Mouse (Mus musculus) intestine, postnatal 0 days (tissue): ENCODE data around the gene Slc35f5. TPM values are rescaled to one million over a fixed set of nuclear protein-coding genes. Genes with fewer than 3 reads are reported as not detected.

Experiments used
- ATAC-seq: fragments of 200-750 bp; cut with Nextera tagmentation; 2 replicates; pipeline ENCODE4 v1.8.0; 2017; ENCODE audit warnings: mild to moderate bottlenecking, moderate TSS enrichment, moderate library complexity
- H3K27ac ChIP-seq: fragments of 300-500 bp; sonication (generic); 2 replicates; pipeline ENCODE4 v1.5.1; 2014; ENCODE audit warnings: mild to moderate bottlenecking, low read depth, low read length, moderate library complexity
- H3K27me3 ChIP-seq: fragments of 300-500 bp; sonication (generic); replicated peaks from 2 replicates; pipeline ENCODE4 v1.6.1; 2014; ENCODE audit warnings: low read length, mixed read lengths; ENCODE audit not compliant: control insufficient read depth, insufficient read depth
- H3K36me3 ChIP-seq: fragments of 300-500 bp; sonication (generic); 2 replicates; pipeline ENCODE4 v1.6.1; 2014; ENCODE audit warnings: mild to moderate bottlenecking, moderate library complexity; ENCODE audit not compliant: control insufficient read depth, insufficient read depth
- H3K4me1 ChIP-seq: fragments of 300-500 bp; sonication (generic); replicated peaks from 2 replicates; pipeline ENCODE4 v1.6.1; 2014; ENCODE audit warnings: antibody characterized with exemption, low read length, mixed read lengths; ENCODE audit not compliant: control insufficient read depth, insufficient read depth
- H3K4me2 ChIP-seq: fragments of 300-500 bp; sonication (generic); replicated peaks from 2 replicates; pipeline ENCODE4 v1.6.1; 2014; ENCODE audit warnings: low read depth, mild to moderate bottlenecking, moderate library complexity
- H3K4me3 ChIP-seq: fragments of 300-500 bp; sonication (generic); 2 replicates; pipeline ENCODE4 v1.5.1; 2014; ENCODE audit warnings: low read depth, low read length
- H3K9ac ChIP-seq: fragments of 300-500 bp; sonication (generic); 2 replicates; pipeline ENCODE4 v1.6.1; 2014; ENCODE audit warnings: mild to moderate bottlenecking, low read depth, low read length
- H3K9me3 ChIP-seq: fragments of 300-500 bp; sonication (generic); 2 replicates; pipeline ENCODE4 v1.6.1; 2016; ENCODE audit warnings: mixed run types; ENCODE audit not compliant: control insufficient read depth
- CTCF ChIP-seq: sonication (generic); IDR thresholded peaks from 2 replicates; pipeline ENCODE4 v1.5.1; 2016; ENCODE audit warnings: low read depth, mild to moderate bottlenecking, control low read depth, antibody characterized with exemption, moderate library complexity
- WGBS: fragments of 180-500 bp; shearing (Covaris S2); extraction: QIAGEN DNeasy Blood & Tissue Kit; methylation state at CpG from one replicate; pipeline ENCODE4 v1.1.7; 2014; 5-methylcytosine and 5-hydroxymethylcytosine counted together
- polyA plus RNA-seq: library from polyadenylated mRNA; unstranded; fragments of >200 nt; fragmentation: Nextera tagmentation; extraction: Ambion mirVana; gene quantifications from 2 replicates; pipeline ENCODE4 v1.2.1, GENCODE M21; 2015

Slc35f5 gene
- polyA plus RNA-seq, 1 experiment from 2014 or later = 37.4 TPM

DNA sequence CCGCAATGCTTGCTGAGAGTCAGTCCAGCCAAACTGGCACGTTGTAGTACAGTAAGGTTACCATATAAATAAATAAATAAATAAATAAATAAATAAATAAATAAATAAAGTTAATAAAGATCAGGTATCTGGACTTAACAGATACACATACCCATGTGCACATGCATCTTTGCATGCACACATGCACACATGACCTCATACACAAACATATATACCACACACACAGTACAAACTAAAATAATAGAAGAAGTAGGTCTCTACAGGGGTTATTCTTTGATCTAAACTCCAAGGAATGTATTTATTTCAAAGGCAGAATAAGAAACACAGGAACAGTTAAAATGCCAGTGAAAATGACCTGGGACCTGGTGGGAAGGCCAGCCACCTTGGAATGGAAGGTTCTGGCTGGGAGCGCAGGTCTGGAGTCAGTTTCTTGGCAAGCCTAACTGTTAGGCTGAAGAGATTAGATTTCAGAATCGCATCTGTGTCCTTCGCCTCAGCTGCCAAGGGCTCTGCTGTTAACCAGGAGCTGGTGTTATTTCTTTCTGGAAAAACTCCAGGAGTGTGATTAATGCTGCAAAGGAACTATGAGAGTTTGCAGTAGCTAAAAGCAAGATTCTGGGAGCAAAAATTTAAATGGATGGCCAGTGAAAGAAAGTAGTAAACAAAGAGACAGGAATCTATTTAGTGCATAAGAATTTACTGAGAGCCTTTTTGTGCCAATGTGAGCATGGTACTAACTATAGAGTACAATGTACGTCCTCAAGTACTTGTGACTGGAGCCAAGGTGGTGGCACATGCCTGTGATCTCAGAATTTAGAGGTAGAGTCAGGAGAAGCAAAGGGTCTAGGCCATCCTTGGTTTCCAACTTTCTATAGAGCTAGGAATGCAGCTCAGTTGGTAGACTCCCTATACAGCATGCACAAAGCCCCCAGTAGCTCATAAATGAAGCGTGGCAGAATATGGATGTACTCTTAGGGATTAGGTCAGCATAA is 18.1 kb upstream of the Slc35f5 start:
- Histone ChIP-seq H3K36me3 (no peaks in the 10 kb centered on the region), H3K4me2 (no peak overlapping the region), H3K4me1 (no peaks in the 10 kb centered on the region), H3K27ac (no peak overlapping the region), H3K27me3 (no peaks in the 10 kb centered on the region), H3K4me3 (no peak overlapping the region), H3K9me3 (no peaks in the 10 kb centered on the region), H3K9ac (no peak overlapping the region)
- no peak for ATAC-seq
- no peak for TF ChIP-seq CTCF
- 73% methylated on average over 7 of the region's 7 CpGs for WGBS

GRCm38 (mm10) chr1:125549872-125550271 is 10.5 kb upstream of the Slc35f5 start:
- ATAC-seq = peak; percentile 80
- H3K4me3 ChIP-seq = no peak overlapping the region
- WGBS = 10% methylated on average over 1 of the region's 1 CpGs
- no peaks in the 10 kb centered on the region for H3K27me3 ChIP-seq
- peak overlapping the region; percentile 43 for H3K4me2 ChIP-seq
- TF ChIP-seq CTCF = no peak
- no peaks in the 10 kb centered on the region for H3K36me3 ChIP-seq
- H3K4me1 ChIP-seq = no peaks in the 10 kb centered on the region; the same call in 1 of the 2 replicates
- no peaks in the 10 kb centered on the region for H3K9me3 ChIP-seq
- no peak overlapping the region for H3K9ac ChIP-seq
- peak overlapping the region; percentile 82 for H3K27ac ChIP-seq

GRCm38 (mm10) chr1:125550359-125550758 is 10.0 kb upstream of the Slc35f5 start:
- Histone ChIP-seq H3K27ac (peak overlapping the region; percentile 82), H3K27me3 (no peaks in the 10 kb centered on the region), H3K4me2 (peak overlapping the region; percentile 43), H3K9ac (no peak overlapping the region), H3K4me3 (no peak overlapping the region), H3K9me3 (no peaks in the 10 kb centered on the region), H3K36me3 (no peaks in the 10 kb centered on the region), H3K4me1 (no peaks in the 10 kb centered on the region; the same call in 1 of the 2 replicates)
- peak; percentile 89 for ATAC-seq
- TF ChIP-seq CTCF = no peak
- whole genome bisulfite sequencing = 16% methylated on average over 1 of the region's 1 CpGs

DNA sequence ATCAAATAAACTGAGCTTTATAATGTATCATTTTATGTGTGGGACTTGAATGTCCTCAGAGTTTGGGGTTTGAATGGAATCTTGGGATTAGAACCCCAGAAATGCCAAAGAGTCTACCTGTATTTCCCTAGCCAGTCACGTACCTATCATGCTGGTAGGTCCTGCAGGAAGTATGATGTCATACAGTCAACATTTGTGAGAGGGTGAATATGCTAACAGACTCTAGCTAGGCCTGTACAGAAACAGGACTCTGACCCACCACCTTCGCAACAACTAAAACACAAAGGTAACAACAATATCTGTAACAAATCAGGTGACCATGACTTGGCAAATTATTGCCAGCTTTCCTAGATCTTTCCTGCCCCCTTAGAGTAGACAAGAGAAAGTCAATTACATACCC is 8.8 kb upstream of the Slc35f5 start:
- H3K9ac ChIP-seq = no peak overlapping the region
- ATAC-seq = peak; percentile 90
- WGBS = 41% methylated on average over 2 of the region's 2 CpGs
- no peaks in the 10 kb centered on the region for H3K9me3 ChIP-seq
- H3K27me3 ChIP-seq = no peaks in the 10 kb centered on the region
- H3K4me2 ChIP-seq = no peak overlapping the region
- H3K4me1 ChIP-seq = no peaks in the 10 kb centered on the region; the same call in 1 of the 2 replicates
- H3K27ac ChIP-seq = peak overlapping the region; percentile 57
- no peak for TF ChIP-seq CTCF
- H3K36me3 ChIP-seq = no peaks in the 10 kb centered on the region
- no peak overlapping the region for H3K4me3 ChIP-seq

DNA sequence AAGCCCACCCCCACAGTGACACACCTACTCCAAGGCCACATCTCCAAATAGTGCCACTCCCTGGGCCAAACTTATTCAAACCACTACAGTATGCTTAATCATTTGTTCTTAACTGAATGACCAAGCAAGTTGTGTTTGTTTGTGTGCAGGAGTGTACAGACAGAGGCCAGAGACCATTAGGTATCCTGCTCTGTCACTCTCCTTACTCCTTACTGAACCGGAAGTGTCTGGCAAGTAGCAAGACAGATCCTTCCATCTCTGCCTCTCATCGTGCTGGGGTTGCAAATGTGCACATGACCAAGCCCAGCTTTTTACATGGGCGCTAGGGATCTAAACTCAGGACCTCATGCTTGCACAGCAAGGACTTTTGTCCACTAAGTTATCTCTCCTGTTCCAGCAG is 1.1 kb upstream of the Slc35f5 start:
- Histone ChIP-seq H3K9ac (no peak overlapping the region), H3K27ac (no peak overlapping the region), H3K4me1 (peaks cover 3% of the 10 kb centered on the region; the same call in 1 of the 2 replicates), H3K27me3 (no peaks in the 10 kb centered on the region), H3K9me3 (no peaks in the 10 kb centered on the region), H3K36me3 (no peaks in the 10 kb centered on the region; the same call in 1 of the 2 replicates), H3K4me2 (0 out of 2 replicates have a peak overlapping the region, but pooled peaks have one; percentile 9), H3K4me3 (no peak overlapping the region)
- TF ChIP-seq CTCF = no peak
- WGBS = 51% methylated on average over 3 of the region's 3 CpGs
- no peak for ATAC-seq

GRCm38 (mm10) chr1:125559721-125560120 is 674 bp upstream of the Slc35f5 start:
- H3K27me3 ChIP-seq = no peaks in the 10 kb centered on the region
- H3K4me3 ChIP-seq = peak overlapping the region; percentile 83
- H3K4me1 ChIP-seq = peaks cover 3% of the 10 kb centered on the region; the same call in 1 of the 2 replicates
- WGBS = 6% methylated on average over 2 of the region's 2 CpGs
- no peaks in the 10 kb centered on the region; the same call in 1 of the 2 replicates for H3K36me3 ChIP-seq
- no peaks in the 10 kb centered on the region for H3K9me3 ChIP-seq
- H3K9ac ChIP-seq = peak overlapping the region; percentile 88
- TF ChIP-seq CTCF = no peak
- H3K27ac ChIP-seq = peak overlapping the region; percentile 97
- H3K4me2 ChIP-seq = peak overlapping the region; percentile 84
- no peak for ATAC-seq
